Mouse (Mus musculus): Measurements from ENCODE around the gene C1d.

- TF ChIP-seq CTCF (IDR thresholded peaks at IDR 0.05 in 2 of 3, conservative IDR thresholded peaks at IDR 0.05 in 1 of 3; ENCODE audit: control insufficient read depth in 1 of 3, insufficient read depth in 1 of 3, low read depth in 2 of 3, low read length in 3 of 3, poor library complexity in 1 of 3, severe bottlenecking in 1 of 3) (no peak), KAT2A (conservative IDR thresholded peaks at IDR 0.05; ENCODE audit: low read depth, low read length) (0 out of 2 replicates have a peak, but pooled peaks have one; percentile 16), TAL1 (IDR thresholded peaks at IDR 0.05; ENCODE audit: low read length) (peak; percentile 87), POLR2AphosphoS2 (IDR thresholded peaks at IDR 0.05; ENCODE audit: low read length) (peak; percentile 31; the same call in 1 of the 2 replicates), POLR2A (IDR thresholded peaks at IDR 0.05; ENCODE audit: control insufficient read depth in 1 of 2, insufficient read depth in 1 of 2, low read depth in 1 of 2, low read length in 2 of 2, poor library complexity in 1 of 2) (no peak), TCF12 (IDR thresholded peaks at IDR 0.05; ENCODE audit: low read depth, low read length) (peak; percentile 98), EP300 (IDR thresholded peaks at IDR 0.05; ENCODE audit: low read depth in 1 of 2, low read length in 2 of 2) (peak; percentile 95 to 96), ZNF384 (IDR thresholded peaks at IDR 0.05; ENCODE audit: low read depth, low read length) (peak; percentile 89), MAX (IDR thresholded peaks at IDR 0.05; ENCODE audit: low read length) (peak; percentile 41; the same call in 1 of the 2 replicates), BHLHE40 (IDR thresholded peaks at IDR 0.05; ENCODE audit: borderline replicate concordance, low read depth, low read length) (0 out of 2 replicates have a peak, but pooled peaks have one; percentile 35), NELFE (IDR thresholded peaks at IDR 0.05; ENCODE audit: low read depth, low read length) (peak; percentile 34; the same call in 1 of the 2 replicates), RAD21 (IDR thresholded peaks at IDR 0.05; ENCODE audit: low read depth, low read length) (no peak), ZMIZ1 (IDR thresholded peaks at IDR 0.05; ENCODE audit: low read depth, low read length) (no peak)
Observed at GRCm38 (mm10) chr11:17236449-17237037, 20.8 kb upstream of the C1d start.
